ENCODE assay signal across 8 mouse cellular contexts in the genomic region with DNA sequence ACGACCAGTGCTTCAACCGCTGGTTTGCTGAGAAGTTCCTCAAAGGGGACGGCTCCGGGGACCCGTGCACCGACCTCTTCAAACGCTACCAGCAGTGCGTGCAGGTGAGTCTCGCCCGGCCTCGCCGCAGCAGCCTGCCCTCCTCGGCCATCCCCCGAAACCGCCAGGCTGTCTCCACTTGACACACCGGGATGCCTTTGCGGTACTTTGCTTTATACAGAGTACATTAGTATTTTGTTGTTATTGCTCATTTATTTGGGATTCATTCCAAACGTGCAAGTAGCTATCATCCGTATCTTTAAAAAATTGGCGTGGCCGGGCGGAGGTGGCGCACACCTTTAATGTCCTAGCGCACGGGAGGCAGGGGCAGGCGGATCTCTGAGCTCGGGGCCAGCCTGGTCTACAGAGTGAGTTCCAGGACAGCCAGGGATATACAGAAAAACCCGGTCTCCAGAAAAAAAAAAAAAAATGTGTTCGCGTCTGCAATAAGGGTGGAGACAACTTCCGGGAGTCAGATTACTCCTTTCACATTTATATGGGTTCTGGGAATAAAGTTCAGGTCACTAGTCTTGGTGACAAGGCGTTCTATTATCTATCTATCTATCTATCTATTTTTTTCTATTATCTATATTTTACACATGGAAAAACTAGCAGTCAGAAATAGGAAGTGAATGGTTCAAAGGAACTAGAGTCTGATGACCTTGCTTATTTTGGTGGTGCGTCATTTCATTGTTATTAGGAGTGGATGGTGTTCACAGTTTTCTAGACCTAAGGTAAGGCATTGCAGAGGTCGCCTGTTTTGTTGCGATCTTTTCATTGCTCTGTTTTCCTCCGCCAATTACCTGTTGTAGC. TPM values are rescaled to one million over a fixed set of nuclear protein-coding genes. Genes with fewer than 3 reads are reported as not detected.
DNase-seq lines count a peak whose midpoint lies in the region; ATAC-seq lines count a peak whose summit lies in the region.

No protein-coding gene starts in this region.

- H3K4me2 ChIP-seq in heart, embryonic 16.5 days (ENCODE audit: low read depth, low read length): peak overlapping the region; percentile 86
- peak overlapping the region; percentile 77 for H3K4me2 ChIP-seq in hindbrain, embryonic 13.5 days
- H3K4me2 ChIP-seq in midbrain, embryonic 12.5 days (replicated peaks): peak overlapping the region; percentile 75

- 8% methylated on average over 36 of the region's 36 CpGs for WGBS in heart, embryonic 16.5 days
- WGBS in hindbrain, embryonic 13.5 days: 13% methylated on average over 36 of the region's 36 CpGs
- WGBS in midbrain, embryonic 12.5 days: 13% methylated on average over 36 of the region's 36 CpGs

- peaks cover 35% of the 10 kb centered on the region for H3K36me3 ChIP-seq in heart, embryonic 16.5 days (ENCODE audit: control insufficient read depth, insufficient read depth)
- H3K36me3 ChIP-seq in hindbrain, embryonic 13.5 days: peaks cover 51% of the 10 kb centered on the region
- H3K36me3 ChIP-seq in midbrain, embryonic 12.5 days: peaks cover 46% of the 10 kb centered on the region

- H3K4me3 ChIP-seq in heart, embryonic 16.5 days (ENCODE audit: low read length): peak overlapping the region; percentile 95
- peak overlapping the region; percentile 88 for H3K4me3 ChIP-seq in hindbrain, embryonic 13.5 days
- H3K4me3 ChIP-seq in midbrain, embryonic 12.5 days: peak overlapping the region; percentile 80

- H3K9me3 ChIP-seq in heart, embryonic 16.5 days (replicated peaks; ENCODE audit: control insufficient read depth, low read length): no peaks in the 10 kb centered on the region
- no peaks in the 10 kb centered on the region for H3K9me3 ChIP-seq in hindbrain, embryonic 13.5 days
- no peaks in the 10 kb centered on the region for H3K9me3 ChIP-seq in midbrain, embryonic 12.5 days

- DNase-seq in heart, adult 18-20 months: no peak
- no peak for DNase-seq in frontal cortex, postnatal 14 days (ENCODE audit: low spot score in 2 of 2)
- no peak for DNase-seq in cerebellum, postnatal 36 days
- no peak for DNase-seq in adrenal gland, adult 2 months

- H3K9ac ChIP-seq in heart, embryonic 16.5 days (ENCODE audit: low read length): peak overlapping the region; percentile 96
- H3K9ac ChIP-seq in hindbrain, embryonic 13.5 days: peak overlapping the region; percentile 92
- peak overlapping the region; percentile 79 for H3K9ac ChIP-seq in midbrain, embryonic 12.5 days (replicated peaks)

- no peaks in the 10 kb centered on the region for H3K27me3 ChIP-seq in heart, embryonic 16.5 days (ENCODE audit: control insufficient read depth, insufficient read depth, low read length)
- H3K27me3 ChIP-seq in hindbrain, embryonic 13.5 days: no peaks in the 10 kb centered on the region
- H3K27me3 ChIP-seq in midbrain, embryonic 12.5 days: no peaks in the 10 kb centered on the region

- peak; percentile 49 for ATAC-seq in heart, embryonic 16.5 days (replicated peaks; ENCODE audit: extremely low read depth, insufficient read depth, low FRiP score)
- peak; percentile 33 for ATAC-seq in activated CD4-positive, CD25-positive, alpha-beta regulatory T cell, adult 4 months
- 0 out of 2 replicates have a peak, but pooled peaks have one; percentile 12 for ATAC-seq in hindbrain, embryonic 13.5 days (ENCODE audit: low FRiP score)
- peak; percentile 21; the same call in 1 of the 2 replicates for ATAC-seq in midbrain, embryonic 12.5 days (ENCODE audit: low FRiP score, low read depth)

- peak overlapping the region; percentile 77 for H3K27ac ChIP-seq in heart, embryonic 16.5 days (ENCODE audit: low read length)
- peak overlapping the region; percentile 93 for H3K27ac ChIP-seq in hindbrain, embryonic 13.5 days
- H3K27ac ChIP-seq in midbrain, embryonic 12.5 days (replicated peaks): peak overlapping the region; percentile 84

- peaks cover 16% of the 10 kb centered on the region for H3K4me1 ChIP-seq in heart, embryonic 16.5 days (ENCODE audit: control insufficient read depth, insufficient read depth, low read length)
- peaks cover 29% of the 10 kb centered on the region for H3K4me1 ChIP-seq in hindbrain, embryonic 13.5 days (replicated peaks)
- peaks cover 17% of the 10 kb centered on the region for H3K4me1 ChIP-seq in midbrain, embryonic 12.5 days

RNA-seq across cellular contexts. Expression of a gene that starts 0.5 kb away (rescaled TPM):
- 39.2 and 40.2 TPM in 2 replicates for polyA plus RNA-seq in heart, embryonic 16.5 days (2015; fragmentation: Nextera tagmentation; extraction: Ambion mirVana)
- total RNA-seq in heart, adult 18-20 months (2021): 10 to 100 TPM; 26.9 to 28.4 TPM
- polyA plus RNA-seq in activated CD4-positive, CD25-positive, alpha-beta regulatory T cell, adult 4 months (2017; shearing (Covaris generic)): 10 to 100 TPM; 42.3 to 45.6 TPM
- 51.7 and 57.6 TPM in 2 replicates for polyA plus RNA-seq in hindbrain, embryonic 13.5 days (2015; fragmentation: Nextera tagmentation; extraction: Ambion mirVana)
- 50.8 and 57.3 TPM in 2 replicates for polyA plus RNA-seq in midbrain, embryonic 12.5 days (2016; fragmentation: Nextera tagmentation; extraction: Ambion mirVana)
- total RNA-seq in adrenal gland, adult 2 months (2021): 10 to 100 TPM; 35.1 to 40.0 TPM
- polyA plus RNA-seq in adrenal gland, adult 2 months (2012; rRNA removed): 7.9 and 8.6 TPM in 2 replicates

RNA-seq across cellular contexts. Expression of a gene that starts 0.6 kb away (rescaled TPM):
- 22.4 and 24.6 TPM in 2 replicates for polyA plus RNA-seq in heart, embryonic 16.5 days (2015; fragmentation: Nextera tagmentation; extraction: Ambion mirVana)
- 10 to 100 TPM; 17.2 to 18.0 TPM for total RNA-seq in heart, adult 18-20 months (2021)
- polyA plus RNA-seq in activated CD4-positive, CD25-positive, alpha-beta regulatory T cell, adult 4 months (2017; shearing (Covaris generic)): 10 to 100 TPM; 11.3 to 12.0 TPM
- 31.8 and 32.6 TPM in 2 replicates for polyA plus RNA-seq in hindbrain, embryonic 13.5 days (2015; fragmentation: Nextera tagmentation; extraction: Ambion mirVana)
- 39.7 and 43.6 TPM in 2 replicates for polyA plus RNA-seq in midbrain, embryonic 12.5 days (2016; fragmentation: Nextera tagmentation; extraction: Ambion mirVana)
- 10 to 100 TPM; 21.1 to 24.0 TPM for total RNA-seq in adrenal gland, adult 2 months (2021)
- polyA plus RNA-seq in adrenal gland, adult 2 months (2012; rRNA removed): 12.2 and 15.4 TPM in 2 replicates

RNA-seq across cellular contexts. Expression of a gene that starts 7.2 kb away (rescaled TPM):
- 1,358 and 1,596 TPM in 2 replicates for polyA plus RNA-seq in heart, embryonic 16.5 days (2015; fragmentation: Nextera tagmentation; extraction: Ambion mirVana)
- total RNA-seq in heart, adult 18-20 months (2021): 100 to 1,000 TPM; 273 to 280 TPM
- 100 to 1,000 TPM; 589 to 624 TPM for polyA plus RNA-seq in activated CD4-positive, CD25-positive, alpha-beta regulatory T cell, adult 4 months (2017; shearing (Covaris generic))
- 1,031 and 1,095 TPM in 2 replicates for polyA plus RNA-seq in hindbrain, embryonic 13.5 days (2015; fragmentation: Nextera tagmentation; extraction: Ambion mirVana)
- 768 and 803 TPM in 2 replicates for polyA plus RNA-seq in midbrain, embryonic 12.5 days (2016; fragmentation: Nextera tagmentation; extraction: Ambion mirVana)
- total RNA-seq in adrenal gland, adult 2 months (2021): 1,000 to 10,000 TPM; 1,468 to 1,603 TPM
- polyA plus RNA-seq in adrenal gland, adult 2 months (2012; rRNA removed): 4,255 and 4,504 TPM in 2 replicates

RNA-seq across cellular contexts. Expression of a gene that starts 14.6 kb away (rescaled TPM):
- 94.3 and 131 TPM in 2 replicates for polyA plus RNA-seq in heart, embryonic 16.5 days (2015; fragmentation: Nextera tagmentation; extraction: Ambion mirVana)
- total RNA-seq in heart, adult 18-20 months (2021): 10 to 100 TPM; 18.2 to 19.2 TPM
- 10 to 100 TPM; 17.9 to 23.8 TPM for polyA plus RNA-seq in activated CD4-positive, CD25-positive, alpha-beta regulatory T cell, adult 4 months (2017; shearing (Covaris generic))
- polyA plus RNA-seq in hindbrain, embryonic 13.5 days (2015; fragmentation: Nextera tagmentation; extraction: Ambion mirVana): 165 and 181 TPM in 2 replicates
- polyA plus RNA-seq in midbrain, embryonic 12.5 days (2016; fragmentation: Nextera tagmentation; extraction: Ambion mirVana): 346 and 358 TPM in 2 replicates
- 10 to 100 TPM; 45.8 to 70.1 TPM for total RNA-seq in adrenal gland, adult 2 months (2021)
- 29.1 and 40.4 TPM in 2 replicates for polyA plus RNA-seq in adrenal gland, adult 2 months (2012; rRNA removed)

RNA-seq across cellular contexts. Expression of a gene that starts 40.7 kb away (rescaled TPM):
- polyA plus RNA-seq in heart, embryonic 16.5 days (2015; fragmentation: Nextera tagmentation; extraction: Ambion mirVana): 1,055 and 1,099 TPM in 2 replicates
- total RNA-seq in heart, adult 18-20 months (2021): 10 to 100 TPM; 95.3 to 98.8 TPM
- polyA plus RNA-seq in activated CD4-positive, CD25-positive, alpha-beta regulatory T cell, adult 4 months (2017; shearing (Covaris generic)): 100 to 1,000 TPM; 459 to 496 TPM
- 1,285 and 1,377 TPM in 2 replicates for polyA plus RNA-seq in hindbrain, embryonic 13.5 days (2015; fragmentation: Nextera tagmentation; extraction: Ambion mirVana)
- polyA plus RNA-seq in midbrain, embryonic 12.5 days (2016; fragmentation: Nextera tagmentation; extraction: Ambion mirVana): 1,312 and 1,433 TPM in 2 replicates
- 100 to 1,000 TPM; 220 to 347 TPM for total RNA-seq in adrenal gland, adult 2 months (2021)
- polyA plus RNA-seq in adrenal gland, adult 2 months (2012; rRNA removed): 38.0 and 45.1 TPM in 2 replicates
